Mouse (Mus musculus) midbrain, embryonic 14.5 days (tissue): ENCODE data around the gene Slc35f4. TPM values are rescaled to one million over a fixed set of nuclear protein-coding genes. Genes with fewer than 3 reads are reported as not detected.
A peak's percentile ranks its signal among the peaks of the same experiment; 100 is the strongest.

Source experiments
- ATAC-seq: fragments of 200-750 bp; cut with Nextera tagmentation; 2 replicates; pipeline ENCODE4 v1.8.0; 2017; ENCODE audit warnings: moderate number of reproducible peaks, moderate library complexity; ENCODE audit not compliant: low FRiP score, low TSS enrichment
- DNase-seq: peaks from one replicate; pipeline ENCODE4 v3.0.0-alpha.2; 2015
- H3K27ac ChIP-seq: fragments of 300-500 bp; sonication (generic); replicated peaks from 2 replicates; pipeline ENCODE4 v1.5.1; 2014; ENCODE audit warnings: mild to moderate bottlenecking, low read depth, low read length, moderate library complexity
- H3K27me3 ChIP-seq: fragments of 300-500 bp; sonication (generic); 2 replicates; pipeline ENCODE4 v1.6.1; 2014; ENCODE audit warnings: low read length, control low read depth, mixed read lengths; ENCODE audit not compliant: control insufficient read depth, insufficient read depth
- H3K36me3 ChIP-seq: fragments of 300-500 bp; sonication (generic); 2 replicates; pipeline ENCODE4 v1.6.1; 2014; ENCODE audit warnings: low read length, control low read depth; ENCODE audit not compliant: control insufficient read depth, insufficient read depth
- H3K4me1 ChIP-seq: fragments of 300-500 bp; sonication (generic); 2 replicates; pipeline ENCODE4 v1.6.1; 2014; ENCODE audit warnings: mild to moderate bottlenecking, antibody characterized with exemption, low read length, control low read depth; ENCODE audit not compliant: control insufficient read depth, insufficient read depth
- H3K4me2 ChIP-seq: fragments of 300-500 bp; sonication (generic); 2 replicates; pipeline ENCODE4 v1.6.1; 2014; ENCODE audit warnings: mild to moderate bottlenecking, low read length, moderate library complexity
- H3K4me3 ChIP-seq: fragments of 300-500 bp; sonication (generic); replicated peaks from 2 replicates; pipeline ENCODE4 v1.5.1; 2014; ENCODE audit warnings: low read depth, low read length
- H3K9ac ChIP-seq: fragments of 300-500 bp; sonication (generic); replicated peaks from 2 replicates; pipeline ENCODE4 v1.6.1; 2014; ENCODE audit warnings: mild to moderate bottlenecking, low read length, moderate library complexity
- H3K9me3 ChIP-seq: fragments of 300-500 bp; sonication (generic); 2 replicates; pipeline ENCODE4 v1.6.1; 2016; ENCODE audit warnings: low read length, control low read depth, mixed read lengths; ENCODE audit not compliant: control insufficient read depth
- WGBS: fragments of 180-500 bp; shearing (Covaris S2); extraction: QIAGEN DNeasy Blood & Tissue Kit; methylation state at CpG from one replicate; pipeline ENCODE4 v1.1.7; 2014; 5-methylcytosine and 5-hydroxymethylcytosine counted together
- polyA plus RNA-seq: library from polyadenylated mRNA; unstranded; fragments of >200 nt; fragmentation: Nextera tagmentation; extraction: Ambion mirVana; gene quantifications from 2 replicates; pipeline ENCODE4 v1.2.1, GENCODE M21; 2014

Slc35f4 gene
- polyA plus RNA-seq = 13.1 and 15.5 TPM in 2 replicates

GRCm38 (mm10) chr14:49525931-49526291 is at the start of gene Slc35f4:
Slc35f4 (minus strand) TSS chr14:49526046.
- WGBS = 9% methylated on average over 6 of the region's 6 CpGs
- H3K27ac ChIP-seq = peak within 1 kb of the TSS; percentile 55

DNA sequence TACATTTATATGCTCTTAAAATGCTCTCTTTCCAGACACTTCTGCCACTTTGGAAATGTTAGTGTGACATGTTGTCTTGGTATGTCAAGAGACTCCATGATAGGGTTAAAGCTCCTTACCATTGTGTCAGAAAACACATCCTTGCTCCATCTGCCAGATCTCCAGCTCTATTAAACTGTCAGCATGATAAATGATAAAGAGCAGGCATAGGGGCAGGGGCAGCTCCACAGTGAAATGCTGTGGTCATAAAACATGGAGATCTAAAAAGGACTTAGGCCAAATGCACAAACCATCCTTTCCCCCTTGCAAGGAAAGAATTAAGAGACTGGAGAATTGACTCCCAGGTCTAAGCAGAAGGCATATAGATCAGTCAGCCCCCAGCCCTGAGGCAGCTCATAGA is 42.5 kb upstream of the Slc35f4 start:
- H3K4me2 ChIP-seq = no peak overlapping the region
- H3K36me3 ChIP-seq = no peaks in the 10 kb centered on the region
- DNase-seq (no peak), ATAC-seq (no peak)
- H3K9ac ChIP-seq = no peak overlapping the region
- no peak overlapping the region for H3K4me3 ChIP-seq
- H3K27ac ChIP-seq = no peak overlapping the region
- no peaks in the 10 kb centered on the region for H3K4me1 ChIP-seq
- H3K9me3 ChIP-seq = no peaks in the 10 kb centered on the region
- no peaks in the 10 kb centered on the region for H3K27me3 ChIP-seq

More at GRCm38 (mm10) chr14:49525931-49526291, at the start of gene Slc35f4:
- Histone ChIP-seq H3K9ac (peak within 1 kb of the TSS; percentile 65), H3K4me1 (no peaks in the 10 kb centered on the region), H3K4me2 (peak within 1 kb of the TSS; percentile 81), H3K9me3 (no peaks in the 10 kb centered on the region), H3K36me3 (no peaks in the 10 kb centered on the region), H3K4me3 (peak within 1 kb of the TSS; percentile 63), H3K27me3 (peaks cover 3% of the 10 kb centered on the region; the same call in 1 of the 2 replicates)
- ATAC-seq = peak; percentile 27; the same call in 1 of the 2 replicates
- no peak for DNase-seq

DNA sequence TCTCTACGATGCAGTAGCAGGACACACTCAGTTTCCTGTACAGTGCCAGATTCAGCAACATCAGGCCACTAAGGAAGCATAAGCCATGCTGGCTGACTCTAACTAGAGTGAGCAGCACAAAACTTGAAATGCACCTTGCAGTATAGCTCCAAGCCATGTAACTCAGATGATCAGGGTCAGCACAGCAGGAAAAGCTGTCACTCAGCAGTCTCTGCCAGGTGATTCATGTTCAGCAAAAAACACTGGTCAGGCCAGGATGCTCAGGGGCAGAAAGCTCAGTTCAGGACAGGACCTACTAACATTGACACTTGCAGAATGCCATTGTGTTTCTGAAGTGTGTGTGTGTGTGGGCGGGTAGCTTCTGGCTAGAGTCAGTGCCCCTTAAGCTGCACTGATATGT is 34.9 kb upstream of the Slc35f4 start:
- DNase-seq (no peak), ATAC-seq (no peak)
- Histone ChIP-seq H3K4me3 (no peak overlapping the region), H3K27ac (no peak overlapping the region), H3K36me3 (no peaks in the 10 kb centered on the region), H3K27me3 (no peaks in the 10 kb centered on the region), H3K4me2 (no peak overlapping the region), H3K9me3 (no peaks in the 10 kb centered on the region), H3K4me1 (no peaks in the 10 kb centered on the region), H3K9ac (no peak overlapping the region)
- whole genome bisulfite sequencing = 79% methylated on average over 2 of the region's 2 CpGs

GRCm38 (mm10) chr14:49540104-49540503 is 14.3 kb upstream of the Slc35f4 start:
- no peak overlapping the region for H3K4me3 ChIP-seq
- no peaks in the 10 kb centered on the region for H3K9me3 ChIP-seq
- no peak for ATAC-seq
- no peak overlapping the region for H3K4me2 ChIP-seq
- DNase-seq = peak; percentile 68
- no peaks in the 10 kb centered on the region for H3K36me3 ChIP-seq
- WGBS = 50% methylated on average over 1 of the region's 1 CpGs
- no peaks in the 10 kb centered on the region for H3K27me3 ChIP-seq
- no peaks in the 10 kb centered on the region for H3K4me1 ChIP-seq
- no peak overlapping the region for H3K9ac ChIP-seq
- no peak overlapping the region for H3K27ac ChIP-seq

DNA sequence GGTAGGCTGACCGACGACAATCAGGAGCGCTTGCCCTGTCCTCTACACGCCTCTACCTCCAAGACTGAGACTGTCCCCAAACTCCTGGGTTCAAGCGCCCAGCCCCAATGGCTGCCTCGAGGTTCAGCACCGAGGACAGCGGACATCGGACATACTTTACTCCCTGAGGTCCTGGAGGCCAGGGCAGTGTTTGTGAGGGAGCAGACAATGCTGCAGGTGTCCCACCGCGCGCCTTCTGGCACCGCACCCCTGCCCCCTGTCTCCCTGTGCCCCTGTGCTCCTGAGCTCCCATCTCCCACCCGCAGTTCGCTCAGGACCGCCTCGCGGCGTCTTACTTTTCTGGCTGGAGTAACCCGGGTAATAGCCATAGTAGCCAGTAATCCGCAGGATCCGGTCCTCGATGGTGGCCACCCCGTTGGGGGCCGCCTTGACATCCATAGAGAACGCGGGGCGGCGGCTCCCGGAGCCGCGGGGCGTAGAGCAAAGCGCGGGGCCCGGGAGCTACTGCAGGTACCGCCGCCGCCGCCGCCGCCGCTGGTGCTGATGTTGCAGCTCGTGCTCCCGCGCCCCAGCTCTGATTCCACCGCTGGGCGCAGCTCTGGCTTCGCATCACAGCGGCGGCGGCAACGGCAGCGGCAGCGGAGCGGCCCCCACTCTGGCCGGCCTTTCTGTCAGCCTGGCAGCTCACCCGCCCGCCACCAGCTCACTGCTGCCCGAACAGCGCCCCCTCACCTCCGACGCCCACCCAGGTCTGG is 493 bp downstream of the Slc35f4 start:
- H3K9ac ChIP-seq = peak overlapping the region; percentile 65
- H3K4me1 ChIP-seq = no peaks in the 10 kb centered on the region
- peak overlapping the region; percentile 55 for H3K27ac ChIP-seq
- H3K4me2 ChIP-seq = peak overlapping the region; percentile 81
- no peaks in the 10 kb centered on the region for H3K9me3 ChIP-seq
- peaks cover 3% of the 10 kb centered on the region; the same call in 1 of the 2 replicates for H3K27me3 ChIP-seq
- WGBS = under 1% methylated on average over 63 of the region's 63 CpGs
- peak overlapping the region; percentile 63 for H3K4me3 ChIP-seq
- H3K36me3 ChIP-seq = no peaks in the 10 kb centered on the region
- peak; percentile 81 for DNase-seq
- ATAC-seq = peak; percentile 82

DNA sequence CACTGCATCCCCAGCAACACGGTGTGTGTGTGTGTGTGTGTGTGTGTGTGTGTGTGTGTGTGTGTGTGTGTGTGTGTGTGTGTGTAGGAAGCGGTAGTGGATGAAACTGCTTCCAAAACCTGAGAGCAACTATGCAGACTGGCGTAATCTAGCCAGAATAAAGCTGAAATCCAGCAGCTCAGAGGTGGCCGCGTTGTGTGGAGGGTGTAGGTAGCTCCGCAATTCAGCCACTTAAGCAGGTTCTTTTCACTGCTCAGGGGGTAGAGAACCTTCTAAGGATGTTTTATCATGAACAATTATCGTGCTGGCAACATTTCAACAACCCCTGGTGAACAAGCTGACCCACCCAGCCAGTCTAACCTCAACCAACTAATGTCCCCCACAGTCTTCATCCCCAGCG is 1.2 kb downstream of the Slc35f4 start:
- peaks cover 3% of the 10 kb centered on the region; the same call in 1 of the 2 replicates for H3K27me3 ChIP-seq
- 0 out of 2 replicates have a peak, but pooled peaks have one; percentile 5 for ATAC-seq
- WGBS = 72% methylated on average over 8 of the region's 8 CpGs
- H3K36me3 ChIP-seq = no peaks in the 10 kb centered on the region
- peak; percentile 31 for DNase-seq
- peak overlapping the region; percentile 63 for H3K4me3 ChIP-seq
- no peak overlapping the region for H3K27ac ChIP-seq
- no peaks in the 10 kb centered on the region for H3K9me3 ChIP-seq
- no peaks in the 10 kb centered on the region for H3K4me1 ChIP-seq
- peak overlapping the region; percentile 65; the same call in 1 of the 2 replicates for H3K9ac ChIP-seq
- H3K4me2 ChIP-seq = peak overlapping the region; percentile 81

GRCm38 (mm10) chr14:49515096-49515665 is 10.7 kb downstream of the Slc35f4 start:
- no peak overlapping the region for H3K9ac ChIP-seq
- no peaks in the 10 kb centered on the region for H3K36me3 ChIP-seq
- DNase-seq (no peak), ATAC-seq (no peak)
- 92% methylated on average over 2 of the region's 2 CpGs for WGBS
- no peaks in the 10 kb centered on the region for H3K4me1 ChIP-seq
- no peak overlapping the region for H3K4me2 ChIP-seq
- H3K9me3 ChIP-seq = no peaks in the 10 kb centered on the region
- no peak overlapping the region for H3K27ac ChIP-seq
- no peaks in the 10 kb centered on the region for H3K27me3 ChIP-seq
- no peak overlapping the region for H3K4me3 ChIP-seq

DNA sequence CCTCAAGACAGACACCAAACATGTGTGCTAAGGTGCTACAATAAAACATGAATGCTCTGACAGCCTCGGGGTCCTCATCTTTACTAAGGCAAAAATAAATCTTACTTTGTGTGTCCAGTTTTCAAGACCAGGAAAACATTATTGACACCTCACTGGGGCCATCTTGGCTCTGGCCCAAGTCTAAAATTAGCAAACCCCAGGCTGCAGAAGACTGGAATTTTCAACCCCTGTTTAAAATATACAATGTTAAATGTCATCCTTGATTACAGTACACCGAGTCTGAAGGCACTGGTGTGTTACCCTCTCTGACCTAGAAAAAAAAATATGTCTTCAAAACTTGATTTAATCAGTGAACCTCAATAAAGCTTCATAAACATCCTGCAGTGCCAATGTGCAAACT is 11.7 kb downstream of the Slc35f4 start:
- Histone ChIP-seq H3K36me3 (no peaks in the 10 kb centered on the region), H3K27ac (no peak overlapping the region), H3K4me2 (no peak overlapping the region), H3K4me1 (no peaks in the 10 kb centered on the region), H3K4me3 (no peak overlapping the region), H3K9me3 (no peaks in the 10 kb centered on the region), H3K9ac (no peak overlapping the region), H3K27me3 (no peaks in the 10 kb centered on the region)
- no peak for DNase-seq
- 83% methylated on average over 2 of the region's 2 CpGs for WGBS
- no peak for ATAC-seq

DNA sequence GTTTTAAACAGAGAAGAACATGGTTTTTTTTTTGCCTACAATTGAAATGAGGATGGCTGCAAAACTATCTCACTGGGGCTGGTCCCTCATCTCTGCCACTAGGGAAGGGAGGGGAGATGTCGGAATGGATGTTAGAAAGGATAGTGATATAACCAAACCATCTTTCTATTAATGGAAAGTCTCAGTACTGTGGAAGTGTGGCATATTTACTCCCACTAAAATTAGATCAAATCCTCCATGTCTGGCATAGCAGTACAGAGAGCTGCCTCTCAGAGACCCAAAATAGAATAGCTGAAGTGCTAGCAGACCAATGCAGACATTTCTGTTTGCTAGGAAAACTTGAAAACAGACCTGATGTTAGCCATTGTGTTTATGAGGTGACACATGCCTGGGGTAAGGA is 30.7 kb downstream of the Slc35f4 start:
- ATAC-seq = no peak
- no peak overlapping the region for H3K4me2 ChIP-seq

More for the DNA sequence above, 30.7 kb downstream of the Slc35f4 start:
- Histone ChIP-seq H3K9me3 (no peaks in the 10 kb centered on the region), H3K9ac (no peak overlapping the region), H3K4me3 (no peak overlapping the region), H3K27ac (no peak overlapping the region), H3K36me3 (no peaks in the 10 kb centered on the region), H3K4me1 (no peaks in the 10 kb centered on the region), H3K27me3 (no peaks in the 10 kb centered on the region)
- no peak for DNase-seq
- 97% methylated on average over 1 of the region's 1 CpGs for WGBS
